Mouse (Mus musculus): ENCODE results near the gene Grik5.
A peak's percentile ranks its signal among the peaks of the same experiment; 100 is the strongest.
"Not testable (repeated sequence)": the region's sequence is repeated elsewhere in the genome, so short reads cannot be mapped to it uniquely, and the experiment has no call there.

Grik5 gene

DNA sequence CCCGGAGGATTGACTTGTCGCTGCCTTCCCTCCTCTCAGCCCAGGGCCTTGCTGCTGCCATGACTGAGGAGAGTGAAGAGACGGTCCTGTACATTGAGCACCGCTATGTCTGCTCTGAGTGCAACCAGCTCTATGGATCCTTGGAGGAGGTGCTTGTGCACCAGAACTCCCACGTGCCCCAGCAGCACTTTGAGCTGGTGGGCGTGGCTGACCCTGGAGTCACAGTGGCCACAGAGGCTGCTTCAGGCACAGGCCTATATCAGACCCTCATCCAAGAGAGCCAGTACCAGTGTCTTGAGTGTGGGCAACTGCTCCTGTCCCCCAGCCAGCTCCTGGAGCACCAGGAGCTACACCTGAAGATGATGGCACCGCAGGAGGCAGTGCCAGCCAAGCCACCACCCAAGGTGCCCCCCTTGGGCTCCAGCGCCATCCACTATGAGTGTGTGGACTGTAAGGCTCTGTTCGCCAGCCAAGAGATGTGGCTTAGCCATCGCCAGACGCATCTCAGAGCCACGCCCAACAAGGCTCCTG lies 7.4 kb upstream of the Grik5 start:
- DNase-seq (ENCODE audit: low spot score): no peak

DNA sequence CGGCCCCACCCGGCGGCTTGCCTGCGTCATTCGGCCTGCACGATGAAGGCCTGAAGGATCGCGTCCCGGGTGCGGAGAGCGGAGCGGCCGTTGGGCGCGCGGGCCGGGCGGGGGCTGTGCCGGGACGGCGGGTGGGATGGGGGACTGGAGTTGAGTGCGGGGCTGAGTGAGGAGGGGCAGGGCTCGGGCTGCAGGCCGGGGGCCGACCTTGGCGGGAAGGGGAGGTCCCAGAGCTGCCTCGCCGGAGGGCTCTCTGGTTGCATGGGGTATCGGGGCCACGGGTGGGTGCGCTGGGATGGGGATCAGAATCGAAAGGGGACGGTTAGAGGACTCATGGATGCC lies 5.2 kb upstream of the Grik5 start:
- DNase-seq (ENCODE audit: low spot score): no peak

DNA sequence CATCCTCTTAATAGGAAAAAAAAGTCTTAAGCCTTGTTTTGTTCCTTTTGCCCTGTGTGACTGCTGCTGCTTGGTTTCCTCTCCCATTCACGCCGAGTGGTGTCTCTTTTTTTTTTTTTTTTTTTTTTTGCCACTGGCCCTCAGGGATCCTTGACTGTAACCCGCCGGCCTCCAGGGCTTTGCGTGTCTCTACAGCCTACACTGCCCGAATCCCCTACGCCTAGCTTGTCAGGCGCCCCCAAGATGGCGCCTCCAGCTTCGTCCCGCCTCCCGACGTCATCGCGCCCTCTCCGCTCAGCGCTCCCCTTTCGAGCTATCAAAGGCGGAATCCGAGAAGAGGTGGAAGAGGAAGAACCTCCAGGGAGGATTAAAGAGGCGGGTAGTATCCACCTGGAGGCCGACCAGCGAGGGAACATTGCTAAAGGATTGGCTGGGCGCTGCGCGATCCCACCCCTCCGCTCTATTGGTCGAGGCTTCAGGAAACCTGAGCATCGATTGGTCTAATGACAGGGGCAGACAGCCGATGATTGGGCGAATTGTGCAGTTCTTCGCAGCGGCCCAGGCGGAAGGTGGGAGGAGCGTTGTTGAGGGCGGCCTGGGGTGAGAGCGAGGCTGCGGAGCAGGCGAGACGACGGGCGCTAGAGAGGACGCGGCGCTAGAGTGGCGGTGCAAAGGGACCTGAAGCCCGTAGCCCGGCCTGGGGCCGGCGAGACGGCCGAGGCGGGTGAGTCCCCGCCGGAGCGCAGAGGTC lies 4.7 kb upstream of the Grik5 start:
- DNase-seq (ENCODE audit: low spot score): peak; percentile 88

DNA sequence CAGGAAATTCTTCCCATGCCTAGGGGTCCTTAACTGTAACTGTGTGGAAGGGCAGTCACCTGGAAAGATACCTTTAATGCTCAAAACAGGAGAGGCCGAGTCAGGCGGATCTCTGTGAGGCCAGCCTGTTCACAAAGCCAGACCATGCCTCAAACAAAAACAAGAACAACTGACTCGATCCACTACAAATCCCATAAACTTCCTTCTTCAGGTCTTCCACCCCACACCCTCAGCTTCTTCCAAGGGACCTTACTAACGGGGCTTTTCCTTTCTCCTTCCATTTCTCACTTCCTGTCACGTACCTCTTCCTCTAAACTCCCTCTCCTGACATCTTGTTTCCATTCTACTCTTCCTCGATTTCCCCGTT lies 4.1 kb upstream of the Grik5 start:
- DNase-seq (ENCODE audit: low spot score): no peak

DNA sequence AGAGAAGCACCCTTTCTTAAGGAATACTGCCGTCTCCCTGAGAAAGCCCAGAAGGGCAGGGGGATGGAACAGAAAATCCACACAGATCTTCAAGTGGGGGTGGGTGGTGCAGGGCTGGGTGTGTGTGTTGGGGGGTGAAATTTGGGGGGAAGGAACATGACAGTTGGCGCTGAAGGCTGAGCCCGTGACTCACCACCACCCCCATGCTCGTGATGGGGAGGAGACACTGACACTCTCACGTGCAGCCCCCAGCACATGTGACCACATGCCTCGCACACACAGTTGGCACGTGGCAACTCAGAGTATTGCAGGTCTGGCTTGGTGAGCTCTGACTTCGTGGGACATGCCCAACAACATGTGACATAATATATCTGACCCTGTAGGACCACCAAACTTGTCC lies 1.8 kb upstream of the Grik5 start:
- DNase-seq (ENCODE audit: low spot score): no peak

DNA sequence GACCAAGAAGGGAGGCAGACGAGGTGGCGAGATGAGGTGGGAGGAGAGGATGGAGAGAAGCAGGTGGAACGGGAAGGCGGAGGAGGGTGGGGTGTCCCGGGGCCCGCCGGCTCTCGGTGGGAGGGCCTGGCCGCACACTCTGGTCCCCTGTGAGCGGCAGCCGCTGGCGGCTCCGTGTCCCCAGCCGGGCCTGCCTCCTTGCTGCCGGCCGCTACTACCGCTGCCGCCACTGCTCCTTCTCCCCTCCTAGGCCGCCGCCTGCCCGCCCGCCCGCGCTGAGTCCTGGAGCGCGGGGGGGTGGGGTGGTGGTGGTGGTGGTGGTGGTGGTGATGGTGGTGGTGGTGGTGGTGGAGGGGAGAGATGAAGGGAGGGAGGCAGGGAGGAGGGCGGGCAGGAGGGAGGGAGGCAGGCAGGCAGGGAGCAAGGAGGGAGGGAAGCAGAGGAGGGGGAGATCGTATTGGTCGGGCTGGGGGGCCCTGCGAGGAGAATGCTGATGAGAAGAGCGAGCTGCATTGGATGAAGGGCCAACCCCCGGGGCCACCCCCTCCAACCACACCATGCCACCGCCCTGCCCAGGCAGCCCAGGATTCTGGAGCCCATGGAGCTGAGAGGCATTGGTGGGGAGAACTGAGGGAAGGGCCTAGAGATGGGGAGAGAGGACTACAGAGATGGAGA lies 707 bp upstream of the Grik5 start:
- peak; percentile 33 for DNase-seq (ENCODE audit: low spot score)

DNA sequence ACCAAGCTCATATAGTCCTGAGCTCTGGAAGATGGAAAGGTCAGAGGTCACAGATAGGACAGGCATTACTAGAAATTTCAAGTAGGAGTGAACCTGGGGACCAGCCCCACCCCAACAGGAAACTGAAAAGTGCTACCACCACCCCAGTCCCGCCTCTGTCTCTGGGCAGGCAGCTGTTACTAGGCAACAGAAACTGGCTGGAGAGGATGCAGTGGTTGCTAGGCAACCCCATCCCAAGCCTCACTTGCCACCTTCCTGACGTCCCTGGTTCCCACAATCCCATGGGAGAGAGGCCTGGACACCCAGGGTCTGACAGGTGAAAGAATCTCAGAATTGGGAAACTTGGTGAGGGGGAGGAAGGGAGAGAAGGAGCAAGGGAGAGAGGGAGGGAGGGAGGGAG lies 3.4 kb downstream of the Grik5 start:
- DNase-seq (ENCODE audit: low spot score): no peak

DNA sequence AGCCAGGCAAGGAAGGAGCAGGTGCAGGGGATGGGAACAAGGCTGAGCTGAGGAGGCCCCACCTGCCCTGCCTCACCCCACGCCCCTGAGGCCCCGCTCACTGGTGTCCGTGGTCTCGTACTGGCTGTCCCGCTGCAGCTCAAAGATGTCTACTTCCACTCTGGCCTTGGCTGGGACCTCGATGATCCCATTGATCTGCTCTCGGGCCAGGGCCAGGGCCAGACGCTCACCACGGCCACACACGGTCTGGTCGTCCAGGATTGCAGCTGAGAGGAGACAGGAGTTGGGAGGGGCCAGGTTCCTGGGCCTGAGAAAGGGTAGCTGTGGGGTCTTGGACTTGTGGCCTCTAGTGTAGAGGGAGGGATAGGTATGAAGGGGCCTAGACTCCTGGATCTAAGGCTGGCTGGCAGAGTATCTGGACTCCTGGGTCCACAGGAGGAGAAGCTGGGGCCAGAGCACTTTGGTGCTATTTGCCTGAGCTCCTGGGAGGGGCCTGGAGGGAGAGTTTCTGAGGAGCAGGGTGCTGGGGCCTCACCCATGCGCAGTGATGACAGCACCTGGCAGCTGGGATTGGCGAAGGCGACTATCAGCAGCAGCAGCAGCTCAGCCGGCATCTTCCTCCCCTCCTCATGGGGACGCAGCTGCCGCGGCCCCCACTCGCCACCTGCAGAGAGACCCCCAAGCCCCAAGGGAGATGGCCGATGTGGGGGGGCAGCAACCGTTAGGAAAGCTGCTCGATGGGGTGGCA lies 4.1 kb downstream of the Grik5 start:
- no peak for DNase-seq (ENCODE audit: low spot score)

DNA sequence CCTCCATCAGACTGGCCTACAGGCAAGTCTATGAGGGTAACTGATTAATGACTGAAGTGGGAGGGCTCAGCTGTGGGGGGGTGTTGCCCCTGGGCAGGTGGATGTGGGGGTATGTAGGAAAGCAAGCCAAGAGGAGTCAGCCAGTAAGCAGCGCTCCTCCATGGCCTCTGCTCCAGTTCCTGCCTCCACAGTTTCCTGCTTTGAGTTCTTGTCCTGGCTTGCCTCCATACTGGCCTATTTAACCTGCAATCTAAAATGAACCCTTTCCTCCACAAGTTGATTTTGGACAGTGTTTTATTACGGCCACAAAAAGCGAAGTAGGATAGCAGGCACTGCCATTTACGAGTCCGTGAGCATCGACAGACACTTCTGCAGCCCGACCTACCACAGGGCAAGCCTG lies 4.8 kb downstream of the Grik5 start:
- DNase-seq (ENCODE audit: low spot score): no peak

DNA sequence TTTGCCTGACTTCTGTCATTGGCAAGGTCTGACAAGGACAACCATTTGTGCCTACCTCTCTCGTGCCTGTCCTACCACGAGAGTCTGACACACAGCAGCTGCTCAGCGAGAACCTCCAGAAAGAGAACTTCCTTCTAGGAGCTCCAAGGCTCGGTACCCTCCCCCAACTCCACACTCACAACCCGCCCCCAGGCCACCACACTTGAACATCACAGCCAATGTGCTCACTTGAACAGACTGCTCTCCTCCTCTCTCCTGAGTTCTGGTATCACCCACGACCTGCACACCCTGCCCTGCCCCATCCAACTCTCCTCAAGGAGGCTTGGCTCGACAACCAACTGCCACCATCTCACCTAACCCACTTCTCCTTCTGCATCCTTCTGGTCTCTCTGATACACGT lies 8.2 kb downstream of the Grik5 start:
- no peak for DNase-seq (ENCODE audit: low spot score)

DNA sequence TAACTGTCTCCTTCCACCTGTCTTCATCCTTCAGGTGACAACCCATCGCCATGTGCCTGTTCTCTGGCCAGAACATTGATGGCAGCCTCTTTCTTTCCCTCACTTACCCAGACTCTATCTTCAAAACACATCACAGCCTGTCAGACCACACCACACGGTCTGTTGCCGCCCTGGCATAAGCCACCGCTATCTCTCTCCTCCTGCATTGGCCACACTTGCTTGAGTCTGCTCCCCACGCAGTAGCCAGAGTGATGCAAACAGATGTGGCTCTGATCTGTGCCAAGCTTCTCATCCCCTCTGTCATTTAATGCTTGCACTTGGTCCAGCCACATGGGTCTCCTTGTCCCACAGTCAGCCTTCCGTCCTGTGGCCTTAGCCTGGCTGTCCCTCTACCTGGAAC lies 8.8 kb downstream of the Grik5 start:
- DNase-seq (ENCODE audit: low spot score): no peak

DNA sequence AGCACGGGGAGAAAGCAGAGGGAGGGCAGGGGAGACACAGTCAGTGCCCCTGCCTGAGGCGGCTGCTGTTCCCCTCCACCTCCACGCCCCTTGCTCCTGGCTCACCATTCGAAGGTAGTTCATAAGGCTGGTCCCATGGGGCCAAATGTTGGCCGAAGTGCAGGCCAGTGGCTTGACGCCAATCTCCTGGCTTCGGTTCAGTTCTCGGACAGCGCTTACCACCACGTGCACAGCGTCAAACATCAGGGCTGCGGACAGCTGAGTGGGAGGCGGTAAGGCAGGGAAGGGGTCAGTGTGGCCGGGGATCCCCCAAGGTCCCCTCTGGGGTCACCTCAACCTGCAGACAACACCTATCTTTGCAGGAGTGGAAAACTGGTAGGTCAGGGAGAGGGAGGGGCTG lies 13.3 kb downstream of the Grik5 start:
- DNase-seq (ENCODE audit: low spot score): no peak

DNA sequence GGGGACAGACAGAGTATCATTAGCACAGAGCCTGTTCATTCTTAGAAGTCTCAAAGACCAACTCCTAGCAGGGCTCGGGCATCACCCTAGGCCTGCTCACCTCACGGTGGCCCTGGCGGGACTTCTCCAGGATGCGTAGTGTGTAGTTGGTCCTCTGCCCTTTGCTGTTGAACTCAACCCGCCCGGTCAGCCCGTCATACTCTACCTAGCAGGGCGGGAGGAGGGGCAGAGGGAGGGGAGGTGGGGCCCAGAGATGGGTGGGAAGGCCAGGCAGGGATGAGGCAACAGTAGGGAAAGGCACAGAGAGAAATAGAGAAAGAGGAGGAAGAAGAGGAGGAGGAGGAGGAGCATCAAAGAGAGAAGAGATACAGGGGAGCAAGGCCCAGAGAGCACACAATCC lies 13.8 kb downstream of the Grik5 start:
- no peak for DNase-seq (ENCODE audit: low spot score)

DNA sequence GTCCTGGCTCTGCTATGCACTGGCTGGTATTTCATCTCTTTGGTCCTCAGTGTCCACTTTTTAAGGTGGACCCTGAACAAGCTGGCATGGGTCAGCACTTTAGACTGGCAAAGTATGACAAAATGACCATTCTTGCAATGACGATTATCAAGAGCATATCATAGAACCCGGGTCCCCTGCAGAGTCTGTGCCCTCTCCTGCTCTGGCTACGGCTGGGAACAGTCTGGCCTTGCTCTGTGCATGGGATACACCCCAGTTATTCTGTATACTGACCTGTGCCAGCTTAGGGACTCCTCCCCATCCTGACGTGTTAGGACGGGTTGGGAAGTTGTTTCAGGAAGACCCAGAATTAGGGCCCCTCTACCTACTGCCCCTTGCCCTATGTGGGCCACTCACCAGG lies 14.3 kb downstream of the Grik5 start:
- no peak for DNase-seq (ENCODE audit: low spot score)

DNA sequence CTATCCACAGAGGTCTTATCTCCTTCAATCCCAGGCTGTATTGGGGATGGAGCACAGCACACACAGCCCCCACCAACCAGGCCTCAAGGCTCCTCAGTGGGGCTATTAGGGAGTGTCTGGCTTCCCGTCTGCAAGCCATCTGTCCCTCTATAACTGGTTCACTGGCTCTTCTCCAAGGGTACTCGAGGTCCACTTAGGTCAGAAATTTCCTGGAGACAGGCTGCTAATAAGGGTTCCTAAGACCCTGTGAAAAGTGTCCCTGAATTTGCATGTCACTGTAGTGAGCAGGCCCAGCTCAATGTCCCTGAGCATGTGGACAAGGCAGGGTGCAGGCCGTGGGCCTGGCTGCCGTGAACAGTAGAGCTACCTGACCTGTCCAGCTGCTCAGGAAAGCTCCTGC lies 15.2 kb downstream of the Grik5 start:
- no peak for DNase-seq (ENCODE audit: low spot score)

DNA sequence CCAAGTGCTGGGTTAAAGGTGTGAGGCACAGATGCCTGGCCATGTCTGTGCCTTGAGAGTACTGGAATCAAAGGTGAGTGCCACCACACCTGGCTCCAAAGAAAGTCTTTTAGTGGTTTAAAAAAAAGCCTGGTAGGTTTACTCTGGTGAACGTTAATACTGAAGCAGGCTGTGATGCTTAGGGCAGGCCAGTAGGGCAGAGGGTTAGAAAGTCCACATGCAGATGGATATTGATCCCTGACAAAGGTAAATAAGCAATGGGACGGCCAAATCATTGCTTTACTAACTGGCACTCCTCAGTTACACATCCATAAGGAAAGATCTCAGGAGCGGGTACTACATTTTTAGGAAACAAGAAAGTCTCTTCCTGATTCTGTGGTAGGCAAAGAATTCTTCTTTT lies 19.6 kb downstream of the Grik5 start:
- no peak for DNase-seq (ENCODE audit: low spot score)

DNA sequence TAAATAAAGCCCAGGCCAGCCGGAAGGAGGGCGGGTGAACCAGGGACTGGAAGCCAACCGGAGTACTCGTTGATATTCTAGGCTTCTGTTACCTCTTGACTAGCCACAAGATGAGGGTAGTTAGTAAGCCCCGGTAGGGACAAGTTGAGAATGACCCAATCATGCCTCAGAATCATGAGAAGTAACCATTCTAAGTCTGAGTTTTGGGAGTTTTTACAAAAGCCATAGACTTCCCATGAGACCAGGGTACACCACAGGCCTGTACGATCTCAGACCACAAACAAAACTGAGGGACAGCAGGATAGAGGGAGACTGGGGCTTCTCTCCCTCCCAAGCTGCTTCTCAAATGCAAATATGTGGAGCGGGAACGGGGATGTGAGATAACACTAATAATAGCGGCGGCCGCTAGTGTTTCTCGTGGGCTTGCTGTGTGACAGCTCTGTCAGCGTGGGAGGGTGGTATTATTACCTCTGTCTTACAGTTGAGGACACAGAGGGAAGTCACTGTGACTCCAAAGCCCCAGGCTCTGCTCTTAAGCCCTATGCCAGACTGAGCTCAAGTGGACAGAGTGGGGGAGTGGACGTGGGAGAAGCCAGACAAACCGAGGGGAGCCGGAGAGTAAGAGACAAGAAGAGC lies 22.7 kb downstream of the Grik5 start:
- no peak for DNase-seq (ENCODE audit: low spot score)

DNA sequence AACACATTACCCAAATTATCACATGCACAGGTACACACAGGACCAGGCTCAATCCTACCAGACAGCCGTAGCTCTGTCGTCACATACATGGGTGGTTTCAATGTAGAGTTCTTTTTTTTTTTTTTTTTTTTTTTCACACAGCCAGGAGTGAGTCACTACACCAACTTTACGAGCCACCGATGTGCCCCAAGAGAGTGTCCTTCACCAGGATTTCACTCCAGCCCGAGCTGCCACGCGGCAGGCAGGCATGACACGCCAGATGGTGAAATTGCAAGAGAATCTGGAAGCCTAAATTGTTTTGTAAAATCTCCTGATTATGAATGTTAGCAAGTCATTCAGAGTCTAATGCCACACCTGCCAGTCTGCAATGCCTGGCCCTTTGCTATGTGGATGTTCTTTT lies 24.8 kb downstream of the Grik5 start:
- DNase-seq (ENCODE audit: low spot score): no peak

DNA sequence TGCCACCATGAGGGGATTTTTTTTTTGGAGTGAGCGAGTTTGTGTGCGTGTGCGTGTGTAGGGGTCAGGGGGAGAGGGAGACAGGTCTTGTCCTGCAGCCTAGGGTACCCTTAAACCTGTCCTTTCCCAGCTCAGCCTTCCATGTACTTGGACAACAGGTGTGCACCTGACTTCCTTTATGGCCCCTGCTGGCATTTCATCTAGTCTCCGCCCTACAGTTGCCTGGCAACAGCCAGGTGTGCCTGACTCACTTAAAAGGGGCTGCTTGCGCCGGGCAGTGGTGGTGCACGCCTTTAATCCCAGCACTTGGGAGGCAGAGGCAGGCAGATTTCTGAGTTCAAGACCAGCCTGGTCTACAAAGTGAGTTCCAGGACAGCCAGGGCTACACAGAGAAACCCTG lies 27.5 kb downstream of the Grik5 start:
- not testable (repeated sequence) for DNase-seq (ENCODE audit: low spot score)

DNA sequence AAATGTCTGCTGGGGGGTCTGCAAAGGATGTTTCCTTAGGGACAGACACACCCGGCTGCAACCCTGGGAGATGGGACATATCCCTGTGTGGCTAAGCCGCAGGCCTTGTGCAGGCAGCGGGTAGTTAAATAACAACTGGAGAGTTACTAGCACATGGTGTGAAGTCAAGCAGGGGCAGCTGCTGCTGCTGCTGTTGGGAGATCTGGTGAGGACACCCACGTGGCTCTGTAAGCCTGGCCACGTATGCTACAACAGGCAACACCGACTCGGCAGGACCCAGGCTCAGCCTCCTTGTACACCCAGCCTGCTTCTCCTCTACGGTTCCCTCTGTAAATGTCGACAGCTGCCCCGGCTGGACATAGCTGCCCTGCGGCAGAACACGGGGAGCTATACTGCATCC lies 30.2 kb downstream of the Grik5 start:
- DNase-seq (ENCODE audit: low spot score): no peak

DNA sequence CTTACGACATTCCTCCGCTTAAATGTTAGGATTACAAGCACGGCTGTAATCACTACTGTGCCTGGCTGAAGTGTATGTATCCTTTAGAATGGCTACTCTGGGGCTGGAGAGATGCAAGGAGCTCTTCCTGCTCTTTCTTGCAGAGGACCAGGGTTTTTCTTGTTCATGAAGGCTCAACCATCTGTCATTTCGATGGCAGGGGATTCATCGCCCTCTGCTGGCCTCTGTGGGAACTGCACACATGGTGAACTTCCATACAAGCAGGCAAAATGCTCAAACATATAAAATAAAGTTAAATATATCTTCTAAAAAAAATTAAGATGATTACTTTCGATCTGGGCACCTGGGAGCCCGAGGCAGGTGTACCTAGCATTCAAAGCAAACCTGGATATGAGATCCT lies 36.2 kb downstream of the Grik5 start:
- DNase-seq (ENCODE audit: low spot score): peak; percentile 67

DNA sequence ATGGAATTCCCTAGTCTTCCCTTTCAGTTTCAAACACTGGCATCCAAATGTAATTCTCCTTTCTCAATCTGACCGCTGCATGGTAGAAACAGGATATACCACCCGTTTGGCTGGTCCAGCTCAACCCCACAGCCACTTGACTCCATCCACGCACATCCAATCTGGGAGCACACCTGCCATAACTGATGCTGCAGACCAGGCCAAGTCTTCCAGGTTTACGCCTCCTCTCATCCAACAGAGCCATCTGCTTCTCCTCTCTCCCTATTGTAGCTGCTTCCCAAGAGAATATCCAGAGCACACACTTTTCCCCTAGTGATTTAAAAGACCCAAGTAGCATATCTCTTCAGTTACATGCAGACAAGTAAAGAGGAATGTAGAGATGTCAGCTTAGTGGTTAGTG lies 37.4 kb downstream of the Grik5 start:
- no peak for DNase-seq (ENCODE audit: low spot score)

DNA sequence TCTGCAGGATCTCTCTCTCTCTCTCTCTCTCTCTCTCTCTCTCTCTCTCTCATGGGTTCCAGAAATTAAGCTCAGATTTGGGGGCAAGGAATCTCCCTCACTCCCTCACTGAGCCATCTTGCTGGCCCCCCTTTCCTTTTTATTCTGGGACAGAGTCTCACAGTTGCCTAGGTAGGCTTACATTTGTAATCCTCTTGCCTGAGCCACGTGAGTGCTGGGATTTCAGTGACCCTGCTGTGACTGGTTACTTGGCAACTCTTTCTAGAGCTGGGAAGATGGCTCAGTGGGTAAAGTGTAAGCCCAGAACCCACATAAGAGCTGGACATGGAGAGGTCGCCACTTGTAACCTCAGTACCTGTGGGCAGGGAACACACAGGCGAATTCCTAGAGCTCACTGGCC lies 40.6 kb downstream of the Grik5 start:
- DNase-seq (ENCODE audit: low spot score): no peak
